ENCODE assay signal across 8 mouse cellular contexts in the genomic region with DNA sequence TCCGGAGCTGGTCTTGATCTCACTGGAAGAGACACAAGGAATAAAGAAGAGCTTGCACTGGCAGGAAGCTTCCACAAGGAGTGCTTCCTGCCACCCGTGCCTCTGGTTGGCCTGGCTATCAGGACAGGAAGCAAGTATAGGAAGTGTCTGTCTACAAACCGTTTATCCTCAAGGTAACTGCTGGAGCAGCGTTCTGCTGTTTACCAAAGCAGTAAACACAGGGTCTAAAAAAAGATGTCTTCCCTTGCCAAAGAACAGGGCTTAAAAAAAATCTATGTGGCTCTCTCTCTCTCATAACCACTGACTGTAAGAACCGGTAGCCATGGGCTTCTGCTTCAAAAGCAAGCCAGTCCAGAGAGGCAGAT.
DNase-seq lines count a peak whose midpoint lies in the region; ATAC-seq and TF ChIP-seq lines count a peak whose summit lies in the region.

No protein-coding gene starts in this region.

- H3K4me3 ChIP-seq in liver, embryonic 12.5 days = no peak overlapping the region
- H3K4me3 ChIP-seq in liver, embryonic 15.5 days (replicated peaks) = no peak overlapping the region
- no peak overlapping the region for H3K4me3 ChIP-seq in cerebellum, adult 2 months (replicated peaks; ENCODE audit: insufficient read depth, low read depth, low read length)

- H3K9ac ChIP-seq in liver, embryonic 12.5 days = no peak overlapping the region
- no peak overlapping the region for H3K9ac ChIP-seq in liver, embryonic 15.5 days

- no peak for ATAC-seq in liver, embryonic 12.5 days
- ATAC-seq in liver, embryonic 15.5 days (ENCODE audit: insufficient read depth) = no peak

- 0 out of 2 replicates have a peak, but pooled peaks cover 5% of the 10 kb centered on the region for H3K27me3 ChIP-seq in liver, embryonic 12.5 days (replicated peaks)
- H3K27me3 ChIP-seq in liver, embryonic 15.5 days = no peaks in the 10 kb centered on the region
- H3K27me3 ChIP-seq in cerebellum, adult 2 months (ENCODE audit: control insufficient read depth, insufficient read depth, low read length) = no peaks in the 10 kb centered on the region

- no peak overlapping the region for H3K4me2 ChIP-seq in liver, embryonic 12.5 days
- no peak overlapping the region for H3K4me2 ChIP-seq in liver, embryonic 15.5 days

- no peaks in the 10 kb centered on the region for H3K36me3 ChIP-seq in liver, embryonic 12.5 days
- no peaks in the 10 kb centered on the region for H3K36me3 ChIP-seq in liver, embryonic 15.5 days (replicated peaks)

- peak overlapping the region; percentile 40; the same call in 1 of the 2 replicates for H3K27ac ChIP-seq in liver, embryonic 12.5 days
- 0 out of 2 replicates have a peak overlapping the region, but pooled peaks have one; percentile 19 for H3K27ac ChIP-seq in liver, embryonic 15.5 days (replicated peaks)
- no peak overlapping the region for H3K27ac ChIP-seq in cerebellum, adult 2 months (ENCODE audit: insufficient read depth, low read length)

- TF ChIP-seq CTCF in cerebellum, adult 2 months (IDR thresholded peaks at IDR 0.05; ENCODE audit: borderline replicate concordance, insufficient read depth, low read depth, low read length) = no peak

- 8% methylated on average over 5 of the region's 5 CpGs for WGBS in liver, embryonic 12.5 days (ENCODE audit: insufficient replicate concordance)
- 6% methylated on average over 5 of the region's 5 CpGs for WGBS in liver, embryonic 15.5 days (ENCODE audit: insufficient replicate concordance)
- WGBS in cerebellum, adult 2 months = 83% methylated on average over 5 of the region's 5 CpGs

- TF ChIP-seq POLR2A in cerebellum, adult 2 months (IDR thresholded peaks at IDR 0.05; ENCODE audit: borderline replicate concordance, insufficient read depth, low read length) = no peak

- H3K9me3 ChIP-seq in liver, embryonic 12.5 days (replicated peaks) = no peaks in the 10 kb centered on the region
- H3K9me3 ChIP-seq in liver, embryonic 15.5 days (replicated peaks) = no peaks in the 10 kb centered on the region

- peaks cover 23% of the 10 kb centered on the region for H3K4me1 ChIP-seq in liver, embryonic 12.5 days
- 0 out of 2 replicates have a peak, but pooled peaks cover 4% of the 10 kb centered on the region for H3K4me1 ChIP-seq in liver, embryonic 15.5 days (replicated peaks)
- no peaks in the 10 kb centered on the region for H3K4me1 ChIP-seq in cerebellum, adult 2 months (ENCODE audit: control insufficient read depth, insufficient read depth, low read length)

- DNase-seq in liver = no peak
- DNase-seq in heart, postnatal 4 days = peak; percentile 25
- DNase-seq in skeletal muscle tissue, adult 2 months (ENCODE audit: low read depth, low spot score) = peak; percentile 61
- DNase-seq in spleen, postnatal 10 days (ENCODE audit: low spot score in 2 of 2) = no peak
- DNase-seq in cerebellum, adult 2 months = no peak
- no peak for DNase-seq in yolk sac, embryonic 10.5 days (ENCODE audit: low spot score)

Comparison
In these comparisons a context has a peak if more than half of its experiments do, and no peak if none do; other contexts are left out.
1. DNase-seq: peak in heart, postnatal 4 days (single experiment) and skeletal muscle tissue, adult 2 months (single experiment); none in liver (single experiment), spleen, postnatal 10 days (0 of 2), cerebellum, adult 2 months (0 of 2) and yolk sac, embryonic 10.5 days (single experiment).